Mouse (Mus musculus): ENCODE results near the gene Apol7a. TPM values are rescaled to one million over a fixed set of nuclear protein-coding genes. Genes with fewer than 3 reads are reported as not detected.

Apol7a gene
- polyA plus RNA-seq, 1 experiment from 2014 or later: not detected

Other genes with a start within 250 kb of the Apol7a start
- gene Rbfox2, start 92.1 kb downstream of the Apol7a start, polyA plus RNA-seq (2014; fragmentation: Nextera tagmentation; extraction: Ambion mirVana): 186 and 229 TPM in 2 replicates
- not detected in 2 replicates for gene Apol9a, start 12.0 kb upstream of the Apol7a start, polyA plus RNA-seq (2014; fragmentation: Nextera tagmentation; extraction: Ambion mirVana)
- not detected in 2 replicates for gene Apol7b, start 48.4 kb upstream of the Apol7a start, polyA plus RNA-seq (2014; fragmentation: Nextera tagmentation; extraction: Ambion mirVana)
- not detected in 2 replicates for gene Apol10a, start 77.9 kb upstream of the Apol7a start, polyA plus RNA-seq (2014; fragmentation: Nextera tagmentation; extraction: Ambion mirVana)
- gene Apol11a, start 109.2 kb upstream of the Apol7a start, polyA plus RNA-seq (2014; fragmentation: Nextera tagmentation; extraction: Ambion mirVana): not detected in 2 replicates
- gene Apol7c, start 134.2 kb upstream of the Apol7a start, polyA plus RNA-seq (2014; fragmentation: Nextera tagmentation; extraction: Ambion mirVana): not detected in 2 replicates
- not detected in 2 replicates for gene 1700025B11Rik, start 162.8 kb upstream of the Apol7a start, polyA plus RNA-seq (2014; fragmentation: Nextera tagmentation; extraction: Ambion mirVana)
- gene Apol10b, start 197.0 kb upstream of the Apol7a start, polyA plus RNA-seq (2014; fragmentation: Nextera tagmentation; extraction: Ambion mirVana): 0.09 TPM in 1 of 2 replicates, not detected in the other
- gene Gm36245, start 200.1 kb upstream of the Apol7a start, polyA plus RNA-seq (2014; fragmentation: Nextera tagmentation; extraction: Ambion mirVana): not detected in 2 replicates
- not detected in 2 replicates for gene Apol11b, start 244.2 kb upstream of the Apol7a start, polyA plus RNA-seq (2014; fragmentation: Nextera tagmentation; extraction: Ambion mirVana)

Measured in forebrain, embryonic 14.5 days (tissue).